Mouse (Mus musculus): ENCODE measurements at regions not wholly inside any gene's neighbourhood (a gene's known extent, or its start where the extent isn't known, plus 50 kb on each side); places are given as distances from the start of the nearest gene placed in this dataset.

DNA sequence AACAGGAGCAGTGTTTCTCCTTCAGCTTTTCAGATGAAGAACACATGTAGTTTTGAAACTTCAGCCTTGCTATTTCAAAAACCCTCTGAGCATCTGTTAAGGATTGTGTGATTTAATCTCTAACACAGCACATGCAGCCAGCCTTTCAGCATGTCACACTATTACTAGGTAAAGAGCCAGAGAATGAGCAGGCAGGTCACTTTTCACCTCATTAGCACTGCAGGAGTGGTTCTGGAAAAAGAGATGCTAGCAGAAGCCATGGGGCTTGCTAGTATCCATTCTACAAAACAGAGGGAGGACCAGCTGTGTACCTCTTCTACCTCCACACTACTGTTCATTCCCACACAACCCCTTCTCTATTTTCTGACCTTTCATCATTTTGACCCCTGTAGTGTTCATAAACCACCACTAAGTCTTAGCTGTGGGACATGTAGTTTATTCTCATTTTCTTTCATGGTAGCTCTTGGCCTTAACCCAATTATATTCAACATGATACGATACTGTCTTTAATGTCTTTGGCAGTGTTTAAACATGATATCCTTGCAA, 535.1 kb upstream of the Alcam start:
- H3K4me1 ChIP-seq (ENCODE audit: control insufficient read depth, insufficient read depth, low read length), result no peaks in the 10 kb centered on the region
- H3K27me3 ChIP-seq (ENCODE audit: control insufficient read depth, insufficient read depth, low read length), result no peaks in the 10 kb centered on the region
- no peak overlapping the region for H3K4me3 ChIP-seq (replicated peaks; ENCODE audit: insufficient read depth, low read depth, low read length)
- no peak overlapping the region for H3K27ac ChIP-seq (ENCODE audit: insufficient read depth, low read length)
- TF ChIP-seq POLR2A (IDR thresholded peaks at IDR 0.05; ENCODE audit: borderline replicate concordance, insufficient read depth, low read length) (no peak), CTCF (IDR thresholded peaks at IDR 0.05; ENCODE audit: borderline replicate concordance, insufficient read depth, low read depth, low read length) (no peak)
- no peak for DNase-seq
- 37% methylated on average over 1 of the region's 1 CpGs for WGBS

DNA sequence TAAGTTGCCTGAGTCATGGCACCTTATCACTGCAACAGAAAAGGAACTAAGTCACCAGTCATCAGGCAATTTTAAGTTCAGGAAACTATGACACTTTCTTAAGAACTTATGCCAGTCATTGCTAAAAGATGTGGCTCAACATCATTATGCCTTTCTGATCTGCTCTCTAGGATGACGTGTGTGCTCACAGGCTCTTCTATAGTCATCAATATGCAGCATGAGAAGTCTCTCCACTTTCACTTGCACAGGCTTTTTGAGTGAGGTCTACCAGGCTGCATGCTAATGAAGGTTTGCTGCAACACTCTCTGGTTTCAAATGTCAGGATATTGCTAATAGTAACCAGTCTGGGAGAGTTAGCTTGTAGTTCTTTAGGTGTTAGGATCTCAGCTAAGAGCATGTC, 530.5 kb upstream of the Alcam start:
- no peak for TF ChIP-seq POLR2A (IDR thresholded peaks at IDR 0.05; ENCODE audit: borderline replicate concordance, insufficient read depth, low read length)
- TF ChIP-seq CTCF (IDR thresholded peaks at IDR 0.05; ENCODE audit: borderline replicate concordance, insufficient read depth, low read depth, low read length), result no peak
- no peak for DNase-seq
- Histone ChIP-seq H3K4me1 (ENCODE audit: control insufficient read depth, insufficient read depth, low read length) (no peaks in the 10 kb centered on the region), H3K27ac (ENCODE audit: insufficient read depth, low read length) (no peak overlapping the region), H3K4me3 (replicated peaks; ENCODE audit: insufficient read depth, low read depth, low read length) (no peak overlapping the region), H3K27me3 (ENCODE audit: control insufficient read depth, insufficient read depth, low read length) (no peaks in the 10 kb centered on the region)
- WGBS, result 32% methylated on average over 1 of the region's 1 CpGs

DNA sequence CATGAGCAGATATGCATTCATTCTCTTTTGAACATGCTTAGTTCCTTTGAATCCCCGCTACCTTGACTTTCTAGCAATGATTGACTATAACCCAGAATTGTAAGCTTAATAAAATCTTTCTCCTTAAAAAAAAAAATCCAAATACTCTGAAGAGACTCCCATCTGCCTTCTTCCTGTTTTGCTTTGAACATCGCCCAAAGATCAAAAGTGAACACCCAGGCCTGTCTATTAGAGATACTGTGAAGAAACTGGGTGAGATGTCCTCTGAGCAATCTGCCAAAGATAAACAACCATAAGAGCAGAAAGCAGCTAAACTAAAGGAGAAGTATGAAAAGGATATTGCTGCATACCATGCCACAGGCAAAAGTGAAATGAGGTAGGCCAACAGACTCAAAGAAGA, 527.1 kb upstream of the Alcam start:
- Histone ChIP-seq H3K4me3 (replicated peaks; ENCODE audit: insufficient read depth, low read depth, low read length) (no peak overlapping the region), H3K27me3 (ENCODE audit: control insufficient read depth, insufficient read depth, low read length) (no peaks in the 10 kb centered on the region), H3K27ac (ENCODE audit: insufficient read depth, low read length) (no peak overlapping the region), H3K4me1 (ENCODE audit: control insufficient read depth, insufficient read depth, low read length) (no peaks in the 10 kb centered on the region)
- TF ChIP-seq CTCF (IDR thresholded peaks at IDR 0.05; ENCODE audit: borderline replicate concordance, insufficient read depth, low read depth, low read length) (no peak), POLR2A (IDR thresholded peaks at IDR 0.05; ENCODE audit: borderline replicate concordance, insufficient read depth, low read length) (no peak)
- DNase-seq, result no peak
- WGBS, result 86% methylated on average over 2 of the region's 2 CpGs

DNA sequence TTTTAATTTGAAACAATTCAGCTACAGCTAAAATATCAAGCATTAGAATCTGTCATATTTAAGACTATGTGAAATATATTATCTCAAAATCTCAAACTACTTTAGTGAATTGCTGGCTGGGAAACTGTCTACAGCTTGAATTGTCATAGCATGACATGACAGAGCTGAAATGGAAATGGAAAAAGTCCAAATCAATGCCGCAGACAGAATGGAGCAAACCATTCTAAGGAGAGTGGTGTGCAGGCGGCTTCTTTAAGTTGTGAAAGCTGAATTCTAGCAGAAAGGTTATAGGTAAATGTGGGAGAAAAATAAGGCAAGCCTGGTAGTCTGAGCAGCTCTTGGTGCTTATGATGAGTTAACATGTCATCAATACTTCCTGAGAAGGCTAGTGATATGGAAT, 518.9 kb upstream of the Alcam start:
- Histone ChIP-seq H3K4me1 (ENCODE audit: control insufficient read depth, insufficient read depth, low read length) (no peaks in the 10 kb centered on the region), H3K4me3 (replicated peaks; ENCODE audit: insufficient read depth, low read depth, low read length) (no peak overlapping the region), H3K27me3 (ENCODE audit: control insufficient read depth, insufficient read depth, low read length) (no peaks in the 10 kb centered on the region), H3K27ac (ENCODE audit: insufficient read depth, low read length) (no peak overlapping the region)
- 79% methylated on average over 2 of the region's 2 CpGs for WGBS
- no peak for TF ChIP-seq CTCF (IDR thresholded peaks at IDR 0.05; ENCODE audit: borderline replicate concordance, insufficient read depth, low read depth, low read length)
- no peak for TF ChIP-seq POLR2A (IDR thresholded peaks at IDR 0.05; ENCODE audit: borderline replicate concordance, insufficient read depth, low read length)
- DNase-seq, result no peak

DNA sequence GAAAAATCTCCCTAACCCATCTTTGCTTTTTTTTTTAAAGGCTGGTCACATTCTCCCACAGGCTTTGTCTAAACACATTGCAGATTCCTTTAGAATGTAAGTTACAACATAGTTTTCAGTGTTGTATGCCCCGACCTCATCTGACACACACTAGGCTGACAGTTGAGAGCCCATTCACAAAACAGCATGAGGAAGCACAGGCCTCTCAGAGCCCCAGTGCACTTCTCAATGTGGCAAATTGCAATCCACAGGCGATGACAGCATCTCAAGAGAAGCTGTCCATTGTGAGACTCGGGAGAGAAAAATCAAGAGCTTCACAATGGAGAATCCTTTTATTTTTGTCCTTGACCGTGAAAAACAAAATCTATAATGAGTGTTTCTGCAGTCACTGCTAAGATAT, 493.8 kb upstream of the Alcam start:
- no peak overlapping the region for H3K27ac ChIP-seq (ENCODE audit: insufficient read depth, low read length)
- 18% methylated on average over 4 of the region's 4 CpGs for whole genome bisulfite sequencing
- TF ChIP-seq POLR2A (IDR thresholded peaks at IDR 0.05; ENCODE audit: borderline replicate concordance, insufficient read depth, low read length) (no peak), CTCF (IDR thresholded peaks at IDR 0.05; ENCODE audit: borderline replicate concordance, insufficient read depth, low read depth, low read length) (no peak)

DNA sequence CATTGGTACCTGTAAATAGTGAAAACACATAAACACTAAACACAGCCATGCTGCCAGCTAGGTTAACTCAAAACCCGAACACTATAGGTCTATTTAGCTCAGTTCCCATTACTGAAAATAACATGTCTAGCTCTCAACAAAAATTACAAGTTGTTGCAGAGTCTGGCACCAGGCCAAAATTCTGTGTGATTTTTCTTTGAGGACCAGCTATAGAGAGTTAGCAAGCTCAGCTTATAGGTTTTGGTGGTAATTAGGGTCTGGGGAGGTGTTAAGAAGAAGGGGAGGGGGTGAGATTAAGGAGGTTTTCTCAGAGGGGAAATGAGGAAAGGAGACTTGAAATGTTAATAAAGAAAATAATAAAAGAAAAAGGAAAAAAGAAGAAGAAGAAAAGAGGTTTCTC, 480.9 kb upstream of the Alcam start:
- Histone ChIP-seq H3K4me3 (replicated peaks; ENCODE audit: insufficient read depth, low read depth, low read length) (no peak overlapping the region), H3K4me1 (ENCODE audit: control insufficient read depth, insufficient read depth, low read length) (no peaks in the 10 kb centered on the region), H3K27ac (ENCODE audit: insufficient read depth, low read length) (no peak overlapping the region), H3K27me3 (ENCODE audit: control insufficient read depth, insufficient read depth, low read length) (no peaks in the 10 kb centered on the region)
- DNase-seq, result no peak
- WGBS, result 79% methylated on average over 1 of the region's 1 CpGs
- no peak for TF ChIP-seq POLR2A (IDR thresholded peaks at IDR 0.05; ENCODE audit: borderline replicate concordance, insufficient read depth, low read length)
- TF ChIP-seq CTCF (IDR thresholded peaks at IDR 0.05; ENCODE audit: borderline replicate concordance, insufficient read depth, low read depth, low read length), result no peak

More for the DNA sequence above, 493.8 kb upstream of the Alcam start:
- Histone ChIP-seq H3K4me3 (replicated peaks; ENCODE audit: insufficient read depth, low read depth, low read length) (no peak overlapping the region), H3K4me1 (ENCODE audit: control insufficient read depth, insufficient read depth, low read length) (no peaks in the 10 kb centered on the region), H3K27me3 (ENCODE audit: control insufficient read depth, insufficient read depth, low read length) (no peaks in the 10 kb centered on the region)
- no peak for DNase-seq

DNA sequence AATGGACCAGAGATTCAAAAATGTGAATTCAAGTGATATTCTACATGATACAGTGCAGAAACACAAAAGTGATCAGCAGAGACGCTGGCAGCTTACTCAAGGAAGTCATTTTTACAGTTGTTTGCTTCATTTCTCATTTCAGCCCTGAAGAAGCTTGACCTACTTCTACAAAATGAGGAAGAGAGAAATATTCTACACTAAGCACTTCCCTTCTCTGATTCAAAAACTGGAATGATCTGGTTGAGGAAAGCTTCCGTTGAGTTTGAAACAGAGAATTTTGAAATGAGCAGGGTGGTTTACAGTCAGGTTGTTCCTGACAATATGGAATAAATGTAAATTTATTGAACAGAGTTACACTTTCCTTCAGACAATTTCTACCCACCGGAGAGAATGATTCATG, 478.1 kb upstream of the Alcam start:
- DNase-seq, result no peak
- 86% methylated on average over 3 of the region's 3 CpGs for WGBS
- Histone ChIP-seq H3K4me1 (ENCODE audit: control insufficient read depth, insufficient read depth, low read length) (no peaks in the 10 kb centered on the region), H3K27ac (ENCODE audit: insufficient read depth, low read length) (no peak overlapping the region), H3K27me3 (ENCODE audit: control insufficient read depth, insufficient read depth, low read length) (no peaks in the 10 kb centered on the region), H3K4me3 (replicated peaks; ENCODE audit: insufficient read depth, low read depth, low read length) (no peak overlapping the region)
- no peak for TF ChIP-seq POLR2A (IDR thresholded peaks at IDR 0.05; ENCODE audit: borderline replicate concordance, insufficient read depth, low read length)
- TF ChIP-seq CTCF (IDR thresholded peaks at IDR 0.05; ENCODE audit: borderline replicate concordance, insufficient read depth, low read depth, low read length), result no peak

DNA sequence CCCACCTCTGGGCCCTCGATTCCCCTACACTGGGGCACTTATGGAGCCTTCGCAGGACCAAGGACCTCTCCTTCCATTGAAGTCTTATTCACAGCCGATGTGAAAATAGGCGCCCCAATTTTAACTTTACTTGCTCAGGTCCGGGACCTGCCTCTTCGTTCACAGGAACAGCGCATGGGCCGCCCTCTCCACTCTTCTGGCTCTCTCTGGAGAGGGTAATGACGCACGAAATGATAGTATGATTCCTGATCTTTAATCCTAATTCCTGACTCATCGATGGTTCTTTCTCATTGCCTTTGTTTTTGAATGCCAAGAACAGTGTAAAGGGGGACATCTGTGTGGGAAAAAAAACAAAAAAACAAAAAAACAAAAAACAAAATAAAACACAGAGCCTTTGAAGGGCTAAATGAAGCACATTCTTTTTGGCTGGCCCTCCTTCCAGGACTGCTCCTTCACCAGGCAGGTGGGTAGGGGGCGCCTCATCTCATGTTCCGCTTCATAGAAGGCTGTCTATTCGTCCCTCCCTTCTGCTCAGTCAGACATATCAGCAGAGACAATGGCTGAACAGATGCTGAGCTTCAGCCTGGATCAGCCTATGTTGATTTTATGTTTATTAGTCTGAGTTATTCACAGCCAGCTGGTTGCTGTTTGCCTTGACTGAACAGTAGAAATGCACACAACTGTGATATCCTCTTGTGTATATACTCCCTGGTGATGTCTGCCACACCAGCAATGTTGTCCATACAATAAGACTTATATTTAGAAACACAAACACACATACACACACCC, 438.8 kb upstream of the Alcam start:
- H3K4me1 ChIP-seq (ENCODE audit: control insufficient read depth, insufficient read depth, low read length), result no peaks in the 10 kb centered on the region
- no peak overlapping the region for H3K27ac ChIP-seq (ENCODE audit: insufficient read depth, low read length)
- TF ChIP-seq POLR2A (IDR thresholded peaks at IDR 0.05; ENCODE audit: borderline replicate concordance, insufficient read depth, low read length), result no peak
- no peak for TF ChIP-seq CTCF (IDR thresholded peaks at IDR 0.05; ENCODE audit: borderline replicate concordance, insufficient read depth, low read depth, low read length)
- no peaks in the 10 kb centered on the region for H3K27me3 ChIP-seq (ENCODE audit: control insufficient read depth, insufficient read depth, low read length)
- no peak for DNase-seq
- H3K4me3 ChIP-seq (replicated peaks; ENCODE audit: insufficient read depth, low read depth, low read length), result no peak overlapping the region
- WGBS, result 32% methylated on average over 14 of the region's 14 CpGs
